Mouse (Mus musculus) CH12.LX (cell line): ENCODE data around the gene Rufy1. TPM values are rescaled to one million over a fixed set of nuclear protein-coding genes. Genes with fewer than 3 reads are reported as not detected.

Experiments
- DNase-seq: peaks from one replicate; pipeline ENCODE4 v3.0.0-alpha.2; 2013; ENCODE audit errors: extremely low read depth
- H3K27ac ChIP-seq: 2 replicates; pipeline ENCODE4 v1.5.1; 2012; ENCODE audit warnings: low read depth, mild to moderate bottlenecking, control low read depth, moderate library complexity; ENCODE audit not compliant: insufficient read depth
- H3K27me3 ChIP-seq: replicated peaks from 2 replicates; pipeline ENCODE3; 2012; ENCODE audit warnings: inconsistent platforms
- H3K36me3 ChIP-seq, 2 experiments: replicated peaks in 1 of 2; 2 replicates each; pipeline versions ENCODE3 to v1.6.1; 2012; ENCODE audit warnings: inconsistent platforms in 1 of 2, low read length in 1 of 2, mild to moderate bottlenecking in 1 of 2, mixed read lengths in 1 of 2, moderate library complexity in 1 of 2; ENCODE audit not compliant: control insufficient read depth in 1 of 2, insufficient read depth in 1 of 2
- H3K4me1 ChIP-seq, 2 experiments: 2 replicates each; pipeline ENCODE4 v1.6.1; 2012; ENCODE audit warnings: inconsistent platforms in 1 of 2, moderate library complexity in 1 of 2; ENCODE audit not compliant: insufficient read depth in 2 of 2, control insufficient read depth in 1 of 2
- H3K4me2 ChIP-seq: 2 replicates; pipeline ENCODE4 v1.6.1; 2012; ENCODE audit warnings: low read depth, mild to moderate bottlenecking, control low read depth; ENCODE audit not compliant: poor library complexity, insufficient read depth, severe bottlenecking
- H3K4me3 ChIP-seq, 3 experiments: fragments of 150-350 bp in 1 of 3; sonication (generic) in 1 of 3; replicated peaks in 1 of 3; 2 replicates each; pipeline versions ENCODE3 to v1.5.1; 2011 to 2012; ENCODE audit warnings: low read depth in 2 of 3, low read length in 2 of 3, mild to moderate bottlenecking in 2 of 3, moderate library complexity in 2 of 3, control low read depth in 1 of 3, improper control_type of control experiment in 1 of 3, inconsistent platforms in 1 of 3, mixed read lengths in 1 of 3; ENCODE audit not compliant: poor library complexity in 1 of 3
- H3K79me2 ChIP-seq: replicated peaks from 2 replicates; pipeline ENCODE4 v1.6.1; 2012; ENCODE audit warnings: mild to moderate bottlenecking, moderate library complexity; ENCODE audit not compliant: control insufficient read depth, poor library complexity, insufficient read depth, severe bottlenecking; ENCODE audit errors: extremely low read depth
- H3K9ac ChIP-seq: 2 replicates; pipeline ENCODE4 v1.6.1; 2012; ENCODE audit warnings: low read depth, mild to moderate bottlenecking, control low read depth, moderate library complexity; ENCODE audit not compliant: insufficient read depth
- H3K9me3 ChIP-seq: replicated peaks from 2 replicates; pipeline ENCODE3; 2012; ENCODE audit warnings: low read length, inconsistent platforms, mixed read lengths
- CHD1 ChIP-seq: IDR thresholded peaks from 2 replicates; pipeline ENCODE4 v1.6.1; 2012; ENCODE audit warnings: low read depth, low read length, improper control_type of control experiment, inconsistent platforms
- CTCF ChIP-seq, 2 experiments: IDR thresholded peaks in 1 of 2; conservative IDR thresholded peaks in 1 of 2; 2 replicates each; pipeline ENCODE4 v1.5.1; 2011 to 2012; ENCODE audit warnings: low read depth in 2 of 2, low read length in 2 of 2, improper control_type of control experiment in 1 of 2, inconsistent platforms in 1 of 2, mild to moderate bottlenecking in 1 of 2, moderate library complexity in 1 of 2
- ELF1 ChIP-seq: IDR thresholded peaks from 2 replicates; pipeline ENCODE4 v1.6.1; 2014; ENCODE audit warnings: low read depth, mild to moderate bottlenecking, inconsistent platforms, low read length, improper control_type of control experiment
- HCFC1 ChIP-seq: IDR thresholded peaks from 2 replicates; pipeline ENCODE4 v1.6.1; 2012; ENCODE audit warnings: low read depth, mild to moderate bottlenecking, inconsistent platforms, low read length, improper control_type of control experiment
- IRF4 ChIP-seq: IDR thresholded peaks from 2 replicates; pipeline ENCODE4 v1.6.1; 2014; ENCODE audit warnings: low read depth, mild to moderate bottlenecking, inconsistent platforms, low read length, improper control_type of control experiment
- JUN ChIP-seq: IDR thresholded peaks from 2 replicates; pipeline ENCODE4 v1.6.1; 2011; ENCODE audit warnings: low read depth, mild to moderate bottlenecking, low read length, improper control_type of control experiment, moderate library complexity; ENCODE audit not compliant: insufficient read depth
- JUND ChIP-seq: conservative IDR thresholded peaks from 2 replicates; pipeline ENCODE4 v1.6.1; 2011; ENCODE audit warnings: low read depth, low read length, improper control_type of control experiment
- KAT2A ChIP-seq: IDR thresholded peaks from 2 replicates; pipeline ENCODE4 v1.6.1; 2012; ENCODE audit warnings: low read length, improper control_type of control experiment, inconsistent platforms; ENCODE audit not compliant: insufficient replicate concordance
- MAFK ChIP-seq: IDR thresholded peaks from 2 replicates; pipeline ENCODE4 v1.6.1; 2011; ENCODE audit warnings: low read length, improper control_type of control experiment; ENCODE audit not compliant: insufficient replicate concordance
- MXI1 ChIP-seq: IDR thresholded peaks from 2 replicates; pipeline ENCODE4 v1.6.1; 2011; ENCODE audit warnings: mild to moderate bottlenecking, low read depth, low read length, improper control_type of control experiment
- NELFE ChIP-seq: IDR thresholded peaks from 2 replicates; pipeline ENCODE4 v1.6.1; 2011; ENCODE audit warnings: low read depth, low read length, improper control_type of control experiment
- NRF1 ChIP-seq: IDR thresholded peaks from 2 replicates; pipeline ENCODE4 v1.6.1; 2014; ENCODE audit warnings: low read depth, mild to moderate bottlenecking, inconsistent platforms, low read length, improper control_type of control experiment, moderate library complexity
- PAX5 ChIP-seq: IDR thresholded peaks from 2 replicates; pipeline ENCODE4 v1.6.1; 2012; ENCODE audit warnings: low read length, inconsistent platforms, mixed read lengths
- RAD21 ChIP-seq: IDR thresholded peaks from 2 replicates; pipeline ENCODE4 v1.6.1; 2011; ENCODE audit warnings: low read depth, mild to moderate bottlenecking, low read length, improper control_type of control experiment, moderate library complexity
- RCOR1 ChIP-seq: conservative IDR thresholded peaks from 2 replicates; pipeline ENCODE4 v1.6.1; 2012; ENCODE audit warnings: low read depth, mild to moderate bottlenecking, inconsistent platforms, low read length, improper control_type of control experiment
- SIN3A ChIP-seq: IDR thresholded peaks from 2 replicates; pipeline ENCODE4 v1.6.1; 2012; ENCODE audit warnings: low read length, improper control_type of control experiment, inconsistent platforms
- SMC3 ChIP-seq: IDR thresholded peaks from 2 replicates; pipeline ENCODE4 v1.6.1; 2011; ENCODE audit warnings: low read depth, low read length, improper control_type of control experiment
- TCF12 ChIP-seq: IDR thresholded peaks from 2 replicates; pipeline ENCODE4 v1.6.1; 2014; ENCODE audit warnings: low read depth, mild to moderate bottlenecking, inconsistent platforms, low read length, improper control_type of control experiment
- UBTF ChIP-seq: IDR thresholded peaks from 2 replicates; pipeline ENCODE4 v1.6.1; 2012; ENCODE audit warnings: low read depth, mild to moderate bottlenecking, inconsistent platforms, low read length, improper control_type of control experiment, moderate library complexity
- USF2 ChIP-seq: conservative IDR thresholded peaks from 2 replicates; pipeline ENCODE4 v1.6.1; 2011; ENCODE audit warnings: low read depth, low read length, improper control_type of control experiment
- ZMIZ1 ChIP-seq: IDR thresholded peaks from 2 replicates; pipeline ENCODE4 v1.6.1; 2012; ENCODE audit warnings: low read depth, mild to moderate bottlenecking, inconsistent platforms, low read length, improper control_type of control experiment
- ZNF384 ChIP-seq: IDR thresholded peaks from 2 replicates; pipeline ENCODE4 v1.6.1; 2012; ENCODE audit warnings: low read depth, low read length, improper control_type of control experiment, inconsistent platforms
- dilution Hi-C: fragments of 300-500 bp; cut with MboI; formaldehyde crosslinking; loops from 2 replicates; pipeline ENCODE4 v1.14.3; 2020; ENCODE audit warnings: low sequenced_read_pairs; ENCODE audit not compliant: extremely low pct_unique_long_range_greater_than_20kb, extremely low pct_ligation_motif_present
- in situ Hi-C: fragments of 300-500 bp; cut with MboI; formaldehyde crosslinking; loops from 3 replicates; pipeline ENCODE4 v1.14.3; 2019; ENCODE audit warnings: low sequenced_read_pairs, low pct_ligation_motif_present, low pct_unique_long_range_greater_than_20kb, mixed read lengths
- polyA plus RNA-seq: library from polyadenylated mRNA; unstranded; fragments of >175 nt; gene quantifications from 2 replicates; pipeline ENCODE4 v1.2.1, GENCODE M21; 2012; ENCODE audit warnings: low read depth; ENCODE audit not compliant: insufficient read length
- total RNA-seq, 2 experiments: library from RNA; depleted of rRNA; stranded (reverse); fragments of 300-350 nt in 1 of 2; fragments of >200 nt in 1 of 2; gene quantifications; 2 replicates each; pipeline ENCODE4 v1.2.3; 2012 to 2014

Gene Rufy1
- total and polyA plus RNA-seq, 3 experiments, result 11.0 to 21.3 (median 18.0) TPM

DNA sequence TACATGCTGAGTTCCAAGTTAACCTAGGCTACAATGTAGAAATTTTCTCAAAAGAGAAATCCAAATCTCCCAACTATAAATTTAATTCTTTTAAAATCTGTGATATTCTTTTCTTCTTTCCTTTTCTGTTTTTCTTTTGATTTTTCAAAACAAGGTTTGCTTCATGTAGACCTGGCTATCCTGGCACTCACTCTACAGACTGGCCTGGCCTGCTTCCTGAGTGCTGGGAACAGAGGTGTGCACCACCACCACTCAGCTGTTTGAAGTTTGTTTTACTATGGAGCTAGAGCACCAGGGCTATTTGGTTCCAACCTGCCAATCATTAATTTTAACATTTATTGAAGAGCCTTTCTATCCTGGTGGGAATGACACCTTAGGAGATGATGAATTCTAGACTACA lies 57.8 kb downstream of the Rufy1 start:
- Histone ChIP-seq H3K4me3 (no peak overlapping the region), H3K27ac (no peak overlapping the region), H3K4me2 (no peak overlapping the region), H3K4me1 (peaks cover 3 to 24% of the 10 kb centered on the region in 2 experiments; a peak in 3 of 4 replicates), H3K27me3 (peaks cover 11% of the 10 kb centered on the region), H3K36me3 (no peaks in the 10 kb centered on the region), H3K79me2 (peaks cover 3% of the 10 kb centered on the region)
- dilution Hi-C loops (no loop called here), in situ Hi-C loops (no loop called here)
- DNase-seq, result no peak
- TF ChIP-seq UBTF, result no peak
- no peak for TF ChIP-seq USF2
- TF ChIP-seq ZNF384, result no peak
- no peak for TF ChIP-seq IRF4
- TF ChIP-seq CTCF (conservative IDR thresholded peaks at IDR 0.05 in 1 of 2, IDR thresholded peaks at IDR 0.05 in 1 of 2; ENCODE audit: low read depth in 2 of 2, low read length in 2 of 2), result no peak
- TF ChIP-seq JUND, result no peak
- no peak for TF ChIP-seq NELFE
- TF ChIP-seq ZMIZ1, result no peak
- TF ChIP-seq, all 38 proteins: peak for 0
- Histone ChIP-seq H3K9me3 (no peaks in the 10 kb centered on the region), H3K9ac (no peak overlapping the region)

- H3K9me3 ChIP-seq, result no peaks in the 10 kb centered on the region
- H3K27me3 ChIP-seq, result peaks cover 11% of the 10 kb centered on the region
- H3K4me1 ChIP-seq, result peaks cover 6 to 24% of the 10 kb centered on the region in 2 experiments
- no peak for TF ChIP-seq SIN3A
- no peak for TF ChIP-seq JUN
- no peak for TF ChIP-seq ZMIZ1
- TF ChIP-seq MXI1, result no peak
- TF ChIP-seq SMC3, result no peak
- no peak for TF ChIP-seq CHD1
- no peak for TF ChIP-seq RCOR1
- TF ChIP-seq NELFE, result no peak
- TF ChIP-seq HCFC1, result no peak
- no peak for TF ChIP-seq KAT2A
- TF ChIP-seq RAD21, result no peak
- TF ChIP-seq MAFK, result no peak
- TF ChIP-seq NRF1, result no peak
- no peak for TF ChIP-seq TCF12
- no peak for TF ChIP-seq UBTF
- TF ChIP-seq PAX5, result no peak
- TF ChIP-seq ELF1, result no peak
- no peak overlapping the region for H3K4me3 ChIP-seq
- no peaks in the 10 kb centered on the region for H3K79me2 ChIP-seq
- H3K27ac ChIP-seq, result no peak overlapping the region
- DNase-seq, result no peak
- no peak overlapping the region for H3K4me2 ChIP-seq
- H3K36me3 ChIP-seq, result no peaks in the 10 kb centered on the region
- dilution Hi-C loops (no loop called here), in situ Hi-C loops (no loop called here)
- no peak overlapping the region for H3K9ac ChIP-seq
Measured at GRCm38 (mm10) chr11:50371911-50372310, 59.0 kb downstream of the Rufy1 start.
